Mouse (Mus musculus): Measurements from ENCODE around the gene Vwc2.

The Vwc2 gene

GRCm38 (mm10) chr11:11113576-11114233, at the start of gene Vwc2:
Gene Vwc2 (plus strand): TSS chr11:11114223.
- DNase-seq (ENCODE audit: low read depth, low spot score), result no peak

- no peak for DNase-seq (ENCODE audit: low read depth, low spot score)
These were observed 25.8 kb upstream of the Vwc2 start for GRCm38 (mm10) chr11:11088162-11088756.

GRCm38 (mm10) chr11:11097606-11098005, 16.4 kb upstream of the Vwc2 start:
- no peak for DNase-seq (ENCODE audit: low read depth, low spot score)

GRCm38 (mm10) chr11:11098282-11098681, 15.7 kb upstream of the Vwc2 start:
- DNase-seq (ENCODE audit: low read depth, low spot score), result no peak

- DNase-seq (ENCODE audit: low read depth, low spot score), result no peak
These were observed 15.0 kb upstream of the Vwc2 start for GRCm38 (mm10) chr11:11099011-11099410.

GRCm38 (mm10) chr11:11102182-11102581, 11.8 kb upstream of the Vwc2 start:
- DNase-seq (ENCODE audit: low read depth, low spot score), result no peak

- DNase-seq (ENCODE audit: low read depth, low spot score), result no peak
These were observed 11.4 kb upstream of the Vwc2 start for GRCm38 (mm10) chr11:11102620-11103019.

GRCm38 (mm10) chr11:11108922-11109321, 5.1 kb upstream of the Vwc2 start:
- no peak for DNase-seq (ENCODE audit: low read depth, low spot score)

- no peak for DNase-seq (ENCODE audit: low read depth, low spot score)
These were observed 409 bp downstream of the Vwc2 start for GRCm38 (mm10) chr11:11114234-11115030.

- no peak for DNase-seq (ENCODE audit: low read depth, low spot score)
These were observed 1.1 kb downstream of the Vwc2 start for GRCm38 (mm10) chr11:11115031-11115647.

- DNase-seq (ENCODE audit: low read depth, low spot score), result no peak
These were observed 1.9 kb downstream of the Vwc2 start for GRCm38 (mm10) chr11:11115648-11116590.

GRCm38 (mm10) chr11:11116736-11117135, 2.7 kb downstream of the Vwc2 start:
- no peak for DNase-seq (ENCODE audit: low read depth, low spot score)

- no peak for DNase-seq (ENCODE audit: low read depth, low spot score)
These were observed 8.8 kb downstream of the Vwc2 start for GRCm38 (mm10) chr11:11122866-11123265.

- no peak for DNase-seq (ENCODE audit: low read depth, low spot score)
These were observed 17.5 kb downstream of the Vwc2 start for GRCm38 (mm10) chr11:11131414-11132077.

GRCm38 (mm10) chr11:11140622-11141021, 26.6 kb downstream of the Vwc2 start:
- no peak for DNase-seq (ENCODE audit: low read depth, low spot score)

- DNase-seq (ENCODE audit: low read depth, low spot score), result no peak
These were observed 38.7 kb downstream of the Vwc2 start for GRCm38 (mm10) chr11:11152681-11153080.

- DNase-seq (ENCODE audit: low read depth, low spot score), result no peak
These were observed 57.4 kb downstream of the Vwc2 start for GRCm38 (mm10) chr11:11171396-11171795.

GRCm38 (mm10) chr11:11175259-11175658, 61.2 kb downstream of the Vwc2 start:
- no peak for DNase-seq (ENCODE audit: low read depth, low spot score)

GRCm38 (mm10) chr11:11182705-11183104, 68.7 kb downstream of the Vwc2 start:
- no peak for DNase-seq (ENCODE audit: low read depth, low spot score)

- DNase-seq (ENCODE audit: low read depth, low spot score), result no peak
These were observed 109.1 kb downstream of the Vwc2 start for GRCm38 (mm10) chr11:11223162-11223561.

- no peak for DNase-seq (ENCODE audit: low read depth, low spot score)
These were observed 125.3 kb downstream of the Vwc2 start for GRCm38 (mm10) chr11:11239346-11239745.

All from embryo, embryonic 11.5 days (tissue).